Mouse (Mus musculus) forebrain, embryonic 14.5 days (tissue): Measurements from ENCODE around the gene Nav1. TPM values are rescaled to one million over a fixed set of nuclear protein-coding genes. Genes with fewer than 3 reads are reported as not detected.
A peak's percentile ranks its signal among the peaks of the same experiment; 100 is the strongest.

ENCODE experiments used
- ATAC-seq: fragments of 200-750 bp; cut with Nextera tagmentation; 2 replicates; pipeline ENCODE4 v1.8.0; 2017; ENCODE audit warnings: mild to moderate bottlenecking, moderate library complexity
- DNase-seq: peaks from one replicate; pipeline ENCODE4 v3.0.0-alpha.2; 2015; ENCODE audit warnings: low spot score
- H3K27ac ChIP-seq: fragments of 300-500 bp; sonication (generic); 2 replicates; pipeline ENCODE4 v1.5.1; 2014; ENCODE audit warnings: low read depth, mild to moderate bottlenecking, control low read depth, low read length, moderate library complexity
- H3K27me3 ChIP-seq: fragments of 300-500 bp; sonication (generic); replicated peaks from 2 replicates; pipeline ENCODE4 v1.6.1; 2014; ENCODE audit warnings: low read length, control low read depth, mixed read lengths; ENCODE audit not compliant: control insufficient read depth, insufficient read depth
- H3K36me3 ChIP-seq: fragments of 300-500 bp; sonication (generic); 2 replicates; pipeline ENCODE4 v1.6.1; 2014; ENCODE audit warnings: low read length, control low read depth; ENCODE audit not compliant: control insufficient read depth, insufficient read depth
- H3K4me1 ChIP-seq: fragments of 300-500 bp; sonication (generic); 2 replicates; pipeline ENCODE4 v1.6.1; 2014; ENCODE audit warnings: antibody characterized with exemption, low read length, control low read depth; ENCODE audit not compliant: control insufficient read depth, insufficient read depth
- H3K4me2 ChIP-seq: fragments of 300-500 bp; sonication (generic); 2 replicates; pipeline ENCODE4 v1.6.1; 2014; ENCODE audit warnings: mild to moderate bottlenecking, control low read depth, low read length
- H3K4me3 ChIP-seq: fragments of 300-500 bp; sonication (generic); 2 replicates; pipeline ENCODE4 v1.5.1; 2014; ENCODE audit warnings: low read depth, low read length, control low read depth
- H3K9ac ChIP-seq: fragments of 300-500 bp; sonication (generic); 2 replicates; pipeline ENCODE4 v1.6.1; 2014; ENCODE audit warnings: mild to moderate bottlenecking, low read length, control low read depth, moderate library complexity
- H3K9me3 ChIP-seq: fragments of 300-500 bp; sonication (generic); replicated peaks from 2 replicates; pipeline ENCODE4 v1.6.1; 2016; ENCODE audit warnings: low read length, control low read depth, mixed read lengths; ENCODE audit not compliant: control insufficient read depth
- WGBS: fragments of 180-500 bp; shearing (Covaris S2); extraction: QIAGEN DNeasy Blood & Tissue Kit; methylation state at CpG from one replicate; pipeline ENCODE4 v1.1.7; 2014; 5-methylcytosine and 5-hydroxymethylcytosine counted together
- polyA plus RNA-seq: library from polyadenylated mRNA; unstranded; fragments of >200 nt; fragmentation: Nextera tagmentation; extraction: Ambion mirVana; gene quantifications from 2 replicates; pipeline ENCODE4 v1.2.1, GENCODE M21; 2014

Gene Nav1
- polyA plus RNA-seq, 1 experiment from 2014 or later: 26.1 TPM

DNA sequence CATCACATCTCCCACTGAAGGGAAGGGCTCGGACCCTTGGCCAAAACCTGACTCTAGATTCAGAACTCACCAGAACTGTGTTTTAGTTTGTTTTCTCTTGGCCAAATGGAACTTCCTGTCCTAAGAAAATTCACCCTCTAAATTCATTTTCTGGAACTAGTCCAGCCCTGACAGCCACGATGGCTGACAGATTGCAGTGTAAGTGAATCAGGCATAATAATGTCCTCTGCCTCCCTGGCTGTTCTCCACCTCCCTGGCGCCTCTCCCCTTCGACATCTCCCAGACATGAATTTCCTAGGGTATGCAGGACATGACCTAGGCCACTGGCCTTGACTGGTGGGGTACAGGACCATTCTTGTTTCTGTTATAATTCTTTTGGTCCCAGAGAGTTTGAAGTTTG lies 144.8 kb downstream of the Nav1 start:
- H3K27me3 ChIP-seq: no peaks in the 10 kb centered on the region
- 63% methylated on average over 4 of the region's 4 CpGs for WGBS
- peaks cover 88% of the 10 kb centered on the region for H3K36me3 ChIP-seq
- DNase-seq (peak; percentile 33), ATAC-seq (no peak)
- no peak overlapping the region for H3K9ac ChIP-seq
- H3K4me2 ChIP-seq: no peak overlapping the region
- no peaks in the 10 kb centered on the region for H3K4me1 ChIP-seq
- H3K27ac ChIP-seq: 0 out of 2 replicates have a peak overlapping the region, but pooled peaks have one; percentile 30
- H3K4me3 ChIP-seq: no peak overlapping the region
- H3K9me3 ChIP-seq: no peaks in the 10 kb centered on the region

DNA sequence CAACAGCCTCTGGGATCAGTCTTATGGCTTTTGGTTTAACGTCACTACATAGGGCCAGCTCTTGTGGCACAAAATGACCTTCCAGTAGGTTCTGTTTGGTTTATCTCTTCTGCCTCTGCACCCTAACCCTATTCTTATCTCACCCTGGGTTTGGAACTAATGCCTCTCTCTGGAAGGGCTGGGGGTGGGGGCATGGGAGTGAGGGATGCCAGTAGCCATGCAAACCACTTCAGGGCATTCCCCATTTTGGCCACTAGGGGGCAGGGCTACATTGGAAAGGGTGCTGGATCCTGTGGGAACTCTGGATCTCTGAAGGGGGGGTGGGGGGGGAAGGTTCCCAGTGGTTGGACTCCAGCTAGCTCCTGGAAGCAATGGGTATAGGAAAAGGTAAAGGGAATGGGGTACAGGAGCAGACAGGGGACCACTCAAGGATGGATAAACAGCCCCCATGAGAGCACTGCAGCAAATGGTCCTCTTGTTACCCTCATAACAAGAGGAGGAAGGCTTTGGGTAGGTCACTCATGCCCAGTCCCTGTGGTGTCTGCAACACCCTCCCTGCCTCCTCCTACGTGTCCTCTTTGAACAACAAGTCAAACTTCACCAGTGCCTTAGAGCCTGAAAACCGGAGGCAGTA lies 145.9 kb downstream of the Nav1 start:
- H3K9me3 ChIP-seq: no peaks in the 10 kb centered on the region
- H3K4me2 ChIP-seq: no peak overlapping the region
- WGBS: 80% methylated on average over 3 of the region's 3 CpGs
- ATAC-seq: peak; percentile 58; the same call in 1 of the 2 replicates
- H3K27me3 ChIP-seq: no peaks in the 10 kb centered on the region
- DNase-seq: peak; percentile 75
- no peak overlapping the region for H3K27ac ChIP-seq
- H3K4me1 ChIP-seq: no peaks in the 10 kb centered on the region
- peaks cover 88% of the 10 kb centered on the region for H3K36me3 ChIP-seq
- H3K9ac ChIP-seq: no peak overlapping the region
- no peak overlapping the region for H3K4me3 ChIP-seq

DNA sequence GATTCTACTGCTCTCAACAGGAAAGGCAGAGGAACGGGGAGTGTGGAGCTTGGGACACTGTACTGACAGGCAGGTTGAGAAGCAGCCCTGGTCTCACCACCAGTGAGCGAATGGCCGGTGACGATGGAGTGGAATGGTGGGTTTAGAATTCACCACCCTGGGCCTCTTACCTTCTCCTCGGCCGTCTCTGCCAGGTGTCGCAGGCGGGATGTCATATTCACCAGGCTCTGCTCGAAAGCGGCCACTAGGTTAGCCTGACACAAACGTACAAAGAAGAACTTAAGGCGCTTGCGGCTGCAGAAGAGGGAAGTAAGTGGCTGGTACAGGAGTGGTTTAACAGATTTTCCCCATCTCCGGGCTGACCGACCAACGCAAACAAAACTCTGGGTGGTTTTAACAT lies 146.6 kb downstream of the Nav1 start:
- no peak overlapping the region for H3K9ac ChIP-seq
- no peaks in the 10 kb centered on the region for H3K4me1 ChIP-seq
- ATAC-seq (no peak), DNase-seq (no peak)
- WGBS: 96% methylated on average over 16 of the region's 16 CpGs
- no peak overlapping the region for H3K27ac ChIP-seq
- H3K4me2 ChIP-seq: no peak overlapping the region
- H3K9me3 ChIP-seq: no peaks in the 10 kb centered on the region
- peaks cover 87% of the 10 kb centered on the region for H3K36me3 ChIP-seq
- no peak overlapping the region for H3K4me3 ChIP-seq
- no peaks in the 10 kb centered on the region for H3K27me3 ChIP-seq

DNA sequence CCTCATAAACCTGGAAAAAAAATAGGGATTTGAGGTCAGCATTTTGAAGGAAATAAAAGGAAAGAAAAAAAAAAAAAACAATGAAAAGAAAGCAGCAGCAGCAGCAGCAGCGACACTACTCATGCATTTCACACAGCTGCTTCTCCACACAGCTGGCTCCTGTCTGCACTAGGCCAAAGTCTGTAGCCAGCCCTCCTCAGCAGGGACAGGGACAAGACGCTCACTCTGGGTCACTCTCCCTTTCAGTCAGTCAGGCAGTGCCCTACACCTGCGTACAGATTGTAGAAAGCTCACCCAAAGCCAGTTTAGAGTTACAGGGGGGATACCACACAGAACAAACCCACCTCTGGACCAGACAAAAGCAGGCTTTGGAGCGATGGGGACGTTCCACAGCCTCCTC lies 149.2 kb downstream of the Nav1 start:
- H3K9me3 ChIP-seq: no peaks in the 10 kb centered on the region
- no peak overlapping the region for H3K4me2 ChIP-seq
- H3K27ac ChIP-seq: no peak overlapping the region
- H3K4me3 ChIP-seq: no peak overlapping the region
- H3K36me3 ChIP-seq: peaks cover 87% of the 10 kb centered on the region
- WGBS: 84% methylated on average over 5 of the region's 5 CpGs
- no peaks in the 10 kb centered on the region for H3K4me1 ChIP-seq
- no peaks in the 10 kb centered on the region for H3K27me3 ChIP-seq
- DNase-seq: no peak
- ATAC-seq: no peak
- H3K9ac ChIP-seq: no peak overlapping the region

DNA sequence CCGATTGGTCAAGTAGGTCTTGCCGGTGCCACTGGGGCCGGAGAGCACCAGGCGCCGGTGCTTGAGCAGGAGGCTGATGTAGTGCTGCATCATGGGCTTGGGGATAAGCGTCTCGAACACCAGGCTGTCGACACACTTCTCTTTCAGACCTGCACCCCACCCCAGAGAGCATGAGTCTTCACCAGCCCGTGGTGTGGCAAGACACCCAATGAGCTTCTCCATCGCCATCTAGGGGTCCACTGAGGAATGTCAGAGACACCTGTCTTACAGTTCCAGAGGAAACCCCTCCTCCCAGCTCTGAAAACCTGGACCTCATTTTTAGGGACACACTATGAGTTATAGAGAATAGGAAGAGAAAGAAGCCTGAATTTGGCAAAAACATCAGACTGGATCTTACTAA lies 154.8 kb downstream of the Nav1 start:
- ATAC-seq (no peak), DNase-seq (peak; percentile 54)
- H3K27ac ChIP-seq: no peak overlapping the region

DNA sequence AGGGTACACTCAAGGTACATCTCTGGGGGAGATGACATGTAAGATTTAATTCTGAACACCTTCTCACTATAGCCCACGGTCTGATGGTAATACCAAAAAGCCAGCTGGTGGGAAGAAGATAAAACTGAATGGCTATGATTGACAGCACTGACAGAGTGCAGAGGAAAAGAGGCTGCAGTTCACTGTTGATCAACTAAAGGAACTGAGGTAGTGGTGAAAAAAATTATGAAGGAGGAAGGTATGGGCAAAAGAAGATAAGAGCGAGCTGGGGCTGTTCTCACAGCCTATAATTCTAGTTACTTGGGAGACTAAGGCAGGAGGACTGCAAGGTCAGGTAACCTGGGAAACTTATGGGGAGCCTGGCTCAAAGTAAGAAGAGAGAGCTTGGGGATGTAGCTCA lies 155.7 kb downstream of the Nav1 start:
- 88% methylated on average over 2 of the region's 2 CpGs for WGBS
- peaks cover 76% of the 10 kb centered on the region for H3K36me3 ChIP-seq

More for the DNA sequence above, 154.8 kb downstream of the Nav1 start:
- Histone ChIP-seq H3K9ac (no peak overlapping the region), H3K27me3 (no peaks in the 10 kb centered on the region), H3K9me3 (no peaks in the 10 kb centered on the region), H3K36me3 (peaks cover 84% of the 10 kb centered on the region), H3K4me2 (no peak overlapping the region), H3K4me1 (no peaks in the 10 kb centered on the region), H3K4me3 (no peak overlapping the region)
- WGBS: 72% methylated on average over 10 of the region's 10 CpGs

DNA sequence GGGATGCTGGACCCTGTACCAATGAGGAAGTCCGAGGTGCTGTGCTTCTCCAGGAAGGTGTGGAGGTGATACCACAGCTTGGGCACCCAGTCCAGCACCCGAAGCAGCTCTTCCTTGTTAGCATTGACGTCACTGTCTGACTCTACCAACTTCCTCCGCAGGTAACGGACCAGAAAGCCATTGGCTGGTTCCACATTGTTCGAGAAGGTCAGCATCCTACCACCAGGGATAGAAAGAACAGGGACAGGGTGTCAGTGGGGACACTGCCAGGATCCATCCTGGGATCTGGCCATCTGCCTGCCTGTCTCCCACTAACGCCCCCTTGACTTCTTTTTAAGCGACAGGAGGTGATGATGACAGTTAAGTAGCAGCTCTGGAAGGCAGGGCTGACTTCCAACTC lies 157.2 kb downstream of the Nav1 start:
- DNase-seq: no peak
- H3K36me3 ChIP-seq: peaks cover 66% of the 10 kb centered on the region
- WGBS: 93% methylated on average over 8 of the region's 8 CpGs

More for the DNA sequence above, 155.7 kb downstream of the Nav1 start:
- no peak overlapping the region for H3K9ac ChIP-seq
- no peak overlapping the region for H3K27ac ChIP-seq
- ATAC-seq (no peak), DNase-seq (no peak)
- H3K4me1 ChIP-seq: no peaks in the 10 kb centered on the region
- H3K4me2 ChIP-seq: no peak overlapping the region
- H3K9me3 ChIP-seq: no peaks in the 10 kb centered on the region
- H3K27me3 ChIP-seq: no peaks in the 10 kb centered on the region
- no peak overlapping the region for H3K4me3 ChIP-seq

DNA sequence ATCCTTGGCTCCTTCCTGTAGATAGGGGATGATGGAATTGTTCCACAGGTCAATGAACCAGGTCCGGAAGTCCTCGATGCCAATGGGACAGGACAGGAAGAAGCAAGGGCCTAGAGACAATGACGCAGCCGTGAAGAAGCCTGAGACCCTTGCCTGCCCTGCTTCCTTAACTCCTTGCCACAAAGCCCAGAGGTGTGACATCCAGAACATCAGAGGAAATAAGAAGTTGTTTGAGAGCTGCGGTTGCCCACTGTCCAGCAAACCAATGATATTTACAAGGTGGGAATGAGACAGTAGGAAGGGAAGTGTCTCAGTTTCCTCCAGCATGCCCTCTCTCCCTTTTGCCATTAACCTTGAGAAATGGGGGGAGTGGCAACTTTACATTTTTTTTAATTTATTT lies 158.2 kb downstream of the Nav1 start:
- 94% methylated on average over 5 of the region's 5 CpGs for WGBS
- DNase-seq (no peak), ATAC-seq (no peak)
- H3K36me3 ChIP-seq: peaks cover 63% of the 10 kb centered on the region
- no peak overlapping the region for H3K4me3 ChIP-seq
- no peak overlapping the region for H3K9ac ChIP-seq
- no peaks in the 10 kb centered on the region for H3K4me1 ChIP-seq
- no peak overlapping the region for H3K27ac ChIP-seq
- H3K9me3 ChIP-seq: no peaks in the 10 kb centered on the region
- no peak overlapping the region for H3K4me2 ChIP-seq
- H3K27me3 ChIP-seq: no peaks in the 10 kb centered on the region

More for the DNA sequence above, 157.2 kb downstream of the Nav1 start:
- Histone ChIP-seq H3K4me3 (no peak overlapping the region), H3K4me1 (no peaks in the 10 kb centered on the region), H3K9ac (no peak overlapping the region), H3K4me2 (no peak overlapping the region), H3K27ac (no peak overlapping the region), H3K27me3 (no peaks in the 10 kb centered on the region), H3K9me3 (no peaks in the 10 kb centered on the region)
- no peak for ATAC-seq

DNA sequence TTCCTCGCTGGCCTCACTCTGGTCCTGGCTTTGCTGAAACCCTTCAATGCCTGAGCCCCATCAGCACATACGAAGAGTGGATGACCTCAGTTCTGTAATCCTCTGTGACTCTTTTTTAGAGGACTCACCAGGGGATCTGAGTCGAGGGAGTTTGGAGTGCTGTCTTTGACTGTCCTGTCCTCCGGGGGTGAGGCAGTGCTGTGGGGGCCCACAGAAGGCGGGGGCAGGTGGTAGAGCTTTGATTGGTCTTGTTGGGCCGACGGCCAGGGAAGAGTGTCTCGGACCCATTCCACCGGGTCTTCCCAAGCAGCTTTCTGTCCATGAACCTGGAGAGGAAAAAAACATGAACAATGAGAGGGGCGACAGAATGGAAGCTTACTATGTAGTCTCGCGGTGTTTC lies 163.6 kb downstream of the Nav1 start:
- Histone ChIP-seq H3K27ac (no peak overlapping the region), H3K27me3 (no peaks in the 10 kb centered on the region), H3K9me3 (no peaks in the 10 kb centered on the region), H3K36me3 (peaks cover 66% of the 10 kb centered on the region), H3K9ac (no peak overlapping the region), H3K4me2 (no peak overlapping the region), H3K4me1 (no peaks in the 10 kb centered on the region), H3K4me3 (no peak overlapping the region)
- ATAC-seq (no peak), DNase-seq (no peak)
- 91% methylated on average over 12 of the region's 12 CpGs for WGBS
